Mouse (Mus musculus) liver, postnatal 0 days (tissue): Measurements from ENCODE around the gene Rai1. TPM values are rescaled to one million over a fixed set of nuclear protein-coding genes. Genes with fewer than 3 reads are reported as not detected.

ENCODE experiments used
- ATAC-seq: fragments of 200-750 bp; cut with Nextera tagmentation; 2 replicates; pipeline ENCODE4 v1.8.0; 2017; ENCODE audit warnings: mild to moderate bottlenecking, moderate library complexity
- DNase-seq: peaks from one replicate; pipeline ENCODE4 v3.0.0-alpha.2; 2016
- H3K27ac ChIP-seq: fragments of 300-500 bp; sonication (generic); 2 replicates; pipeline ENCODE4 v1.5.1; 2014; ENCODE audit warnings: antibody characterized with exemption, moderate library complexity, mild to moderate bottlenecking, low read depth
- H3K27me3 ChIP-seq: fragments of 300-500 bp; sonication (generic); 2 replicates; pipeline ENCODE4 v1.6.1; 2014; ENCODE audit warnings: low read length, control low read depth, mixed read lengths; ENCODE audit not compliant: insufficient read depth
- H3K36me3 ChIP-seq: fragments of 300-500 bp; sonication (generic); replicated peaks from 2 replicates; pipeline ENCODE4 v1.6.1; 2014; ENCODE audit warnings: mild to moderate bottlenecking, control low read depth, low read length, moderate library complexity, mixed read lengths; ENCODE audit not compliant: insufficient read depth
- H3K4me1 ChIP-seq: fragments of 300-500 bp; sonication (generic); 2 replicates; pipeline ENCODE4 v1.6.1; 2014; ENCODE audit warnings: antibody characterized with exemption, mild to moderate bottlenecking, control low read depth; ENCODE audit not compliant: insufficient read depth
- H3K4me2 ChIP-seq: fragments of 300-500 bp; sonication (generic); 2 replicates; pipeline ENCODE4 v1.6.1; 2014; ENCODE audit warnings: low read depth, mild to moderate bottlenecking, low read length, moderate library complexity, mixed read lengths
- H3K4me3 ChIP-seq: fragments of 300-500 bp; sonication (generic); 2 replicates; pipeline ENCODE4 v1.5.1; 2014; ENCODE audit warnings: low read depth, low read length
- H3K9ac ChIP-seq: fragments of 300-500 bp; sonication (generic); replicated peaks from 2 replicates; pipeline ENCODE4 v1.6.1; 2014; ENCODE audit warnings: mild to moderate bottlenecking, moderate library complexity
- H3K9me3 ChIP-seq: fragments of 300-500 bp; sonication (generic); 2 replicates; pipeline ENCODE4 v1.6.1; 2016; ENCODE audit warnings: mild to moderate bottlenecking, control low read depth, low read length, mixed read lengths
- CTCF ChIP-seq: sonication (generic); IDR thresholded peaks from 2 replicates; pipeline ENCODE4 v1.5.1; 2016; ENCODE audit warnings: antibody characterized with exemption, low read depth
- EP300 ChIP-seq: IDR thresholded peaks from 2 replicates; pipeline ENCODE4 v1.6.1; 2016; ENCODE audit warnings: antibody characterized with exemption, low read depth, mild to moderate bottlenecking
- WGBS: fragments of 180-500 bp; shearing (Covaris S2); extraction: QIAGEN DNeasy Blood & Tissue Kit; methylation state at CpG from one replicate; pipeline ENCODE4 v1.1.7; 2014; ENCODE audit not compliant: insufficient replicate concordance; 5-methylcytosine and 5-hydroxymethylcytosine counted together
- polyA plus RNA-seq: library from polyadenylated mRNA; unstranded; fragments of >200 nt; fragmentation: Nextera tagmentation; extraction: Ambion mirVana; gene quantifications from 2 replicates; pipeline ENCODE4 v1.2.1, GENCODE M21; 2015

Gene Rai1
- polyA plus RNA-seq, 1 experiment from 2014 or later: 4.4 TPM

DNA sequence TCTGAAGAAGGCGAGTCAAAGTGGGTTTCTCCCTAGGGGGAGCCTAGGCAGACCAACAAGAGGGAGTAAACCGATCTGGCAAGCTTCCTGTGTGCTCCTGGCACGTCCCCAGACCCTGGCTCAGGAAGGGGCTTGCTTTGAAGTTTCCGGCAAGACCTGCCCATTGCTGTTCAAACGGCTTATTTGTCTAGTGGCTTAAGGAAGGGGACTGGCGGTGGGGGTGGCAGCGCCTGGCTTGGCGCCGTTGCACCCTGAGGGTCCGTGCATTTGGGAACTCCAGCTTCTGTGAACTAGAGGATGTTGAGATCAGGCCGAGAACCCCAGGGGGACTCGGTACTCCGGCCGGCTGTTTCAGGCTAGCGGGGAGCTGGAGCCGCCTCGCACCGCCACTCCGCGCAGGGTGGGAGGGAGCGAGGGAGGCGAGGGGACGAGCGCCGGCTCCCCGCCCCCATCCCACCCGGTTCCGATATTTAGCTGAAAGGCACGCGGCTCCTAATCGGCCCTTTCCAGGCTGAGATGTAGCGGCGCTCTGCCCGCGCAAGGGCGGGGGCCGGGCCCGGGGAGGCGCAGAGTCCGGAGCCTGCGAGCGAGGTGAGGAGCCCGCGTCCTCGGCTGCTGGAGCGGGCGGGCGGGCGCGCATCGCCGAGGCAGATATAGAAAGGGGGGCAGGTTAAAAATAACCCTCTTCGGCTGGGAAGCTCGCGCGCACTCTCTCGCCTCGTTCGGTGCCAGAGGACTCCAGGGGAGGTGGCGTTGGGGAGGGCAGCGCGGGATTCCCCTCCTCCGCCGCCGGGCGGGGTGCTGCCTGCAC lies 70.8 kb downstream of the Rai1 start:
- peak overlapping the region; percentile 20 for H3K27ac ChIP-seq
- H3K36me3 ChIP-seq: no peaks in the 10 kb centered on the region; the same call in 1 of the 2 replicates
- ATAC-seq (peak; percentile 81), DNase-seq (peak; percentile 65)
- H3K9ac ChIP-seq: peak overlapping the region; percentile 65
- no peaks in the 10 kb centered on the region for H3K27me3 ChIP-seq
- TF ChIP-seq EP300 (no peak), CTCF (no peak)
- peak overlapping the region; percentile 100 for H3K4me2 ChIP-seq
- under 1% methylated on average over 59 of the region's 66 CpGs for WGBS
- H3K9me3 ChIP-seq: no peaks in the 10 kb centered on the region
- H3K4me1 ChIP-seq: peaks cover 34% of the 10 kb centered on the region
- H3K4me3 ChIP-seq: peak overlapping the region; percentile 69

DNA sequence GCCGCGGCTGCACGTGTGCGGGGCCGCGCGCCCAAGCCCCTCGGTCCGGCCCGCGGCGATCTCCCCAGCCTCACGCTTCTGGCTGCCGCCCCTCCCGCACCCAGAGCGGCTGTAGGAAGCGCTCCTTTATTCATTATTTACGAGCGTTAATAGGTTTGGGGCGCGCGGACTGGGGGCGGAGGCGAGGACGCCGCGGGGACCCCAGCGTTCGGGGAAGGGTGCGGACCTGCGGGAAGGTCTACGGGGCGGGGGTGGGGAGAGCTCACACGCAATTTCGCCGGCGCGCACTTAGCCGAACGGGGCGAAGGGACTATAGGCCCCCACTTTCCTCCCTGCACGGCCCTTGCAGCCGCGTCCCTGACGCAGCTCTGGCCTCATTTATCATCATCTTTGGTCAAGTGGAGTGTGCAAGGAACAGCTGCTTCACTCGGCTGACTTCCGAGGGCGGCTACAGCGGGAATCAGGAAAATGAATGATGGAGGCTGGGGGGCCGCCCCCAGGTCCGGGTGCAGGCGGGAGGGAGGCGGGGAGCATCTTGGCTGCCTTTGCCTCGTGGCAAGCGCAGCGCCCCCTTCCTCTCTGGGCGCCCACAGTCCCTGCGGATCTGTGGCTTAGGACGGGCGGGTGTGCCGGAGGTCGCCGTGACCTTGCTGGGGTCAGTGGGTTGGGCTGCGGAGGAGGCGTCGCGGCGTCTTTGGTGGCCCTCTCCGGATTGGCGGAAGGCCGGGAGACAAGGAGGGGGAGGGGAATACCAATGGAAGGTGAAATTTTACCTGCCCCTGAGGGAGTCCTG lies 71.6 kb downstream of the Rai1 start:
- peak overlapping the region; percentile 65 for H3K9ac ChIP-seq
- 1% methylated on average over 67 of the region's 71 CpGs for WGBS
- TF ChIP-seq CTCF (peak; percentile 47), EP300 (no peak)
- ATAC-seq: peak; percentile 38
- H3K36me3 ChIP-seq: no peaks in the 10 kb centered on the region; the same call in 1 of the 2 replicates
- peaks cover 34% of the 10 kb centered on the region for H3K4me1 ChIP-seq
- H3K9me3 ChIP-seq: no peaks in the 10 kb centered on the region
- peak overlapping the region; percentile 69 for H3K4me3 ChIP-seq
- H3K27ac ChIP-seq: peak overlapping the region; percentile 20
- peak; percentile 64 for DNase-seq
- no peaks in the 10 kb centered on the region for H3K27me3 ChIP-seq
- peak overlapping the region; percentile 100 for H3K4me2 ChIP-seq

DNA sequence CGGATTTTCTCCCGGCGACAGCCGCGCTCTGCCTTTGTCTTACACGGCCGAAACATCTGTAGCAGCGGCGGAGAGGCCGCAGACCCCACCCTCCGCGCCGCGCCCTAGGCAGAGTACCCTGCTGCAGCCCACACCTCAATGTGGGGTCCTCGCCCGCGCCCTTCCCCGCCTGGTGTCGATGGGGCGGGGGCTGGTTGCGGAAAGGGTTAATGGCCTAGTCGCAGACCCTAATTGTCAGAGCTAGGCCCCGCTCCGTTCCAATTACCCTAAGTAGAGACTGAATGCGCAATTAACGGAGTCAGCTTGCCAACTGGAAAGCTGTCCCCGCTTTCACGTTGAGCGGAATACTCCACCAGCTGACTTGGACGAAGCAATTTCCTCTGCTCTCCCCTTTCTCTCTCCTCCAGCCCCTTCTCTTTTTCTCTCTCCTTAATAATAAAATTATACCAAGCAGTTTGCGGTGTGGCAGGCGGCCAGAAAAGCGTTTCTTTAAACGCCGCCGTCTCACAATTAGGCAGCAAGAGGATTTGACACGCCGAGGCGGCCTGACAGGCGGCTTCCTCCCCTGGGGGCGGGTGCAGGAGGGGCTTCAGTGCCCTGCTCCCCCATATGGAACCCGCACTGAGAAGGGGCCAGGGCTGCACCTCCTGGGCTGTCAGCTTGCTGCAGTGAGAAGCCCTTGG lies 72.3 kb downstream of the Rai1 start:
- peak; percentile 48 for DNase-seq
- Histone ChIP-seq H3K27ac (no peak overlapping the region), H3K4me1 (peaks cover 40% of the 10 kb centered on the region), H3K27me3 (no peaks in the 10 kb centered on the region), H3K4me3 (peak overlapping the region; percentile 69), H3K9me3 (no peaks in the 10 kb centered on the region), H3K36me3 (no peaks in the 10 kb centered on the region; the same call in 1 of the 2 replicates), H3K4me2 (peak overlapping the region; percentile 100), H3K9ac (peak overlapping the region; percentile 65)
- WGBS: 9% methylated on average over 42 of the region's 42 CpGs
- no peak for TF ChIP-seq EP300
- ATAC-seq: no peak

DNA sequence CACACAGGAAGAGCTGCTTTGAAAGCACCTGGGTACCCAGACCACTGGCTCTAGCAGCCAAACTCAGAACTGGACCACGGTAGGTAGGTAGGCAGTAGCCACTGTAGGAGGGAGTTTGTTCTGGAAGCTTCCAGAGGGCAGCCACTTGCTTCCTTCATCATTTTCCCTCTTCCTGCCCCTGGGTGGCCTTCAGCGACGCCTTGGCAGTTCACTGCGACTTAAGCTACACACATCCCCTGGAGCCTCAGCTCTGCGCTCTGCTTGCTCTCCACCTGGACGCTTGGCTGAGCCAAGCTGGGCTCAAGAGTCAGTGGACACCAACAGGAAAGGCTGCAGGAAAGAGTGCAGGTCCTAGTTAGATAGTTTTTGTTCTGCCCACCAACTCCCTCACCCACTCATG lies 73.2 kb downstream of the Rai1 start:
- H3K4me1 ChIP-seq: peaks cover 41% of the 10 kb centered on the region
- H3K4me3 ChIP-seq: no peak overlapping the region
- H3K9ac ChIP-seq: no peak overlapping the region
- DNase-seq (no peak), ATAC-seq (no peak)
- H3K4me2 ChIP-seq: no peak overlapping the region
- 78% methylated on average over 6 of the region's 6 CpGs for WGBS
- no peaks in the 10 kb centered on the region; the same call in 1 of the 2 replicates for H3K36me3 ChIP-seq
- H3K27ac ChIP-seq: no peak overlapping the region
- H3K27me3 ChIP-seq: no peaks in the 10 kb centered on the region
- no peaks in the 10 kb centered on the region for H3K9me3 ChIP-seq
- no peak for TF ChIP-seq EP300
- no peak for TF ChIP-seq CTCF

DNA sequence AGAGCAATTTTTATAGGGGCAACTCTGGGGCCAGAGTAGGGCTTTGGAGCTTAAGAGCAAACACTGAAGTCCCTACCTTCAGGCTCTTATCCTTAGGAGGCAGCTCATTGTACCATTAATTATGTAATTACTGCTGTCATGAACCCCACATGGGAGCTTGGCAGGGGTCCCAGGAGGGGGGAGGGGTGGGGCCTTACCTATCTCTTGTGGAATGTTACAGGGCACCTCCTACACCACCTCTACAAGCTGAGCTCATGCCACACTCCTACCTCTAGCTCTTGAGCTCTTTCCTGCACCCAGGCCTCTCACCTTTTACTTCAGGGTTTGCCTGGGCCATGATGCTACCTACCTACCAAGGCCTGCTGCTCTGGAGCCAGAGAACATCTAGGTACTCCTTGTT lies 73.7 kb downstream of the Rai1 start:
- Histone ChIP-seq H3K9ac (no peak overlapping the region), H3K27me3 (no peaks in the 10 kb centered on the region), H3K4me3 (no peak overlapping the region), H3K4me2 (no peak overlapping the region), H3K9me3 (no peaks in the 10 kb centered on the region), H3K27ac (no peak overlapping the region), H3K4me1 (peaks cover 41% of the 10 kb centered on the region), H3K36me3 (no peaks in the 10 kb centered on the region; the same call in 1 of the 2 replicates)
- TF ChIP-seq EP300 (no peak), CTCF (no peak)
- DNase-seq (peak; percentile 53), ATAC-seq (no peak)

DNA sequence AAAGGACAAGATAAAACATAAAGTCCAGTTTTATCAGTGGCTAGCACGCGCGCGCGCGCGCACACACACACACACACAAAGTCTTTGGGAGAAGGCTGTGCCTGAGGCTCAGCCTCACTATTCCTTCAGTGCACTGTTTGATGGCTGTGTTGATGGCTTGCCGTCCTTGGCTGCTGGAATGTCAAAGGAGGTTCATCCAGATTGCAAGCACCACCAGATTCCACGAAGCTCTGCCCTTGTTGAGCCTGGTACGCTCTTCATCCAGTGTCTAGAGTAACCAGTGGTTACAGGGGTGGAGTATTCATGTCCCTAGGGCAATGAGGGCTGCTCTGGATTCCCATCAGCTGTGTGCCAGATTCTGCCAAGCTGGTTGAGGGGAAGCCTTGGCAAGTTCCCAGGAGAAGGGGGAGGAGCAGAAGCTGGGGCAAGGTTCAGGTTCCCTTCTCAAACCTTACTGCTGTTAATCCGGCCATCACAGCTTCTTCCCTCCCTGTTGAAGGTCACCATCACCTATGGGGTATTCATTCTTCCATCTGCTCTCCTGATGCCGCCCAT lies 77.4 kb downstream of the Rai1 start:
- DNase-seq (no peak), ATAC-seq (no peak)
- no peak overlapping the region for H3K4me2 ChIP-seq
- TF ChIP-seq EP300: no peak
- TF ChIP-seq CTCF: no peak
- no peak overlapping the region for H3K27ac ChIP-seq
- no peaks in the 10 kb centered on the region for H3K9me3 ChIP-seq
- no peaks in the 10 kb centered on the region for H3K27me3 ChIP-seq
- H3K9ac ChIP-seq: no peak overlapping the region
- H3K36me3 ChIP-seq: peaks cover 8% of the 10 kb centered on the region
- WGBS: 75% methylated on average over 12 of the region's 12 CpGs
- no peak overlapping the region for H3K4me3 ChIP-seq
- peaks cover 32% of the 10 kb centered on the region for H3K4me1 ChIP-seq
